Mouse (Mus musculus): ENCODE results near the gene Neurl4.

Gene Neurl4

GRCm38 (mm10) chr11:69881787-69882670, 18.8 kb upstream of the Neurl4 start:
- DNase-seq (ENCODE audit: low spot score): no peak

- no peak for DNase-seq (ENCODE audit: low spot score)
These were observed 17.8 kb upstream of the Neurl4 start for GRCm38 (mm10) chr11:69883066-69883465.

GRCm38 (mm10) chr11:69883527-69884151, 17.2 kb upstream of the Neurl4 start:
- DNase-seq (ENCODE audit: low spot score): no peak

GRCm38 (mm10) chr11:69884240-69884639, 16.6 kb upstream of the Neurl4 start:
- DNase-seq (ENCODE audit: low spot score): no peak

GRCm38 (mm10) chr11:69884663-69885062, 16.2 kb upstream of the Neurl4 start:
- no peak for DNase-seq (ENCODE audit: low spot score)

DNA sequence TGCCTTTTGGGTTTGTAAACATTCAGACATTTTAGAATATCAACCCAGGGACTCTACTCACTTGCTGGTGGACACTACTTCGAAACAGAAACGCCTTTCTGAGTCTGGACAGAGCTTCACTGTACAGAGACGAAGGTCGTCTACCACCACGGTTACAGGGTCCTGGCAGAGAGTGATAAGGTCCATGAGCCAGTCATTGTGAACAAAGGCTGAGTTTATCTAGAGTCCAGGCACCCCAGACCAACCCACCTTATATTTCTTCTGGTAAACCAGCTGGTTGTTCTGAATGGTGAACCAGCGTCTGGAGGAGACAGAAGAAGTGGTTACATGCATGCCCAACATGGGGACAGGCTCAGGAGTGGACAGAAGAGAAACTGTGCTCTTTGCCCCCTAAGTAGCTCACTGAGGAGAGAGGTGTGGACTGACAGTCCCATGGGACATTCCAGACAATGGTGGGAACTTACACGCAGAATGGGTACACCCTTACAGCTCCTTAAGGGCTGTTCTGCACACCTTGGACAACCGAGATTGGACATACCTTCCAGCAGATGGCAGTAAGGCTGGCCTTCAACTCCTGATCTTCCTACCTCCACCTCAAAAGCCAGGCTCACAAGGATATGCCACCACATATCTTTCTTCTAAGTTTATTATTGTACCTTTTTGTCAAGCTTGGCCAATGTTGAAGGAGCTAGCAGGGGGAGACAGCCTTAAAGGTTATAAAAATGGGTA, 13.8 kb upstream of the Neurl4 start:
- DNase-seq (ENCODE audit: low spot score): no peak

DNA sequence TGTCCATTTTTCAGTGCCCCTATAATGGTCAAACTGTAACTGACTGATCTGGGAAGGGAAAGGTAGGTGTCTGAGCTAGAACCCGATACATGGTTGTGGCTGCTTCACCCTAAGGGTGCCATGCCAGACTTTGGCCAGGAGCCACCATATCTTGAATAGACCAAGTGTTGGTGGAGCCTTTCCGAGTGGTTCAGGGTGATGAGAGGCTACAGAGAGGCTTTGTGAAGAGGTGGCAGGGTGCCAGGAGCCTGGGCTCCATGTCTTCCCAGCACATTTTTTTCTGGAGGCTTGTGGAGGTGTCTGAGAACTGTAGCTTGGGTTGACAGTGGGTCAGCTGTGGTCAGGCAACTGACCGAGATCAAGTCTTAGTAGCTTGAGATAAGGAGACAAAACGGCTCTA, 9.4 kb upstream of the Neurl4 start:
- DNase-seq (ENCODE audit: low spot score): no peak

DNA sequence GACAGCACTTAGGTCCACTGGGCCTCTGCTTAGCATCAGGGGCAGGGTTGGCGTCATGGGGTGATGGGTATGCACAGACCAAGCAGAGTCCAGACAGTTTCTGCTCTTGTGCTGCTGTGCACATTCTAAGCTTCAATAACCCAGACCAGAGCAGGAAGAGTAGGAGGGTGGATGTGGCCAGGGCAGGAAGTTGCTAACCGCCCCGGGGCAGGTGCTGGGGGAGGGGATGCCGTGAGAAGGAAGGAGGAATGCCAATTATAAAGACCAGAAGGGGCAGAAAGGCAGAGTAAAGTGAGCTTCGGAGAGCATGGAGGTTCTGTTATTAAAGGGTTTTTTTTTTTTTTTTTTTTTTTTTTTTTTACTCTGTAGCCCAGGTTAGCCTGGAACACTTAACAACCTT, 6.2 kb upstream of the Neurl4 start:
- no peak for DNase-seq (ENCODE audit: low spot score)

DNA sequence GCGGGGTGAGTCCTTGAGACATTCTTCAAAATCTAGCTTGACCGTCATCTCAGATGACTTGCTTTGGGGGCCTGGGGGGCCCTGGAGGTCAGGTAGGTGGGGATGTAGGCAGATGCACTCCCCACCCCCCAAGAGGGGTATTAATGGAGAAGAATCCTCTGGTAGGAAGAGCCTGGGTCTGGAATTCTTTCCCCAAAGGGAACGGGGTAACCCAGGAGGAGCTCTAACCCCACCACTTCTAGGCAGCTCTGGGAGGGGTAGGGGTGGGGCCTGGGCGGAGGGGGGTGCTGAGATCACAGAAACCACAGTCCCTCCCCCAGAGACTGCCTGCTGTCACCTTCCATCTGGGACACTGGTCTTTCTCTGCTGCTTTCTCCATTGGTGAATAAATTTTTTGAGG, 5.6 kb upstream of the Neurl4 start, which contains the start of gene Acap1:
TSS of gene Acap1 (minus strand) at position 249 of the 400 bp plus-strand sequence.
- no peak for DNase-seq (ENCODE audit: low spot score)

DNA sequence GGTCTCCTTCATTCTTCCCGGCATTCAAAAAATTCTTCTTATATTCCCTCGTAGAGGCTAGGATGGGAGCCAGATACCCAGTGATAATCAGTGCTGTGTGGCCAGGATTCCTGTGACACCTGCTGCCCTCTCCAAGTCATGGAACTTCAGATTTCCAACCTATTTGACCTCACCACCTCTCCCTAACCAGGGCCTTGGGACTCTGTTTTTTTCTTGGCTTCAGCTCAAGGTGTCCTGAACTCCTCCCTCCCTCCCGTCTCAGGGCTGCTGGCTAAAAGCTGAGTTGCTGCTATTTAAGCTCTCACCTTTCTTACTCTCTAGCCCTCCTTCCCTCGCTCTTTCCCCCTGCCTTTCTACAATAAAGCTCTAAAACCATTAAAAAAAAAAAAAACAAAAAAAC, 1.0 kb upstream of the Neurl4 start:
- no peak for DNase-seq (ENCODE audit: low spot score)

GRCm38 (mm10) chr11:69901406-69901846, 554 bp downstream of the Neurl4 start:
- peak; percentile 82 for DNase-seq (ENCODE audit: low spot score)

DNA sequence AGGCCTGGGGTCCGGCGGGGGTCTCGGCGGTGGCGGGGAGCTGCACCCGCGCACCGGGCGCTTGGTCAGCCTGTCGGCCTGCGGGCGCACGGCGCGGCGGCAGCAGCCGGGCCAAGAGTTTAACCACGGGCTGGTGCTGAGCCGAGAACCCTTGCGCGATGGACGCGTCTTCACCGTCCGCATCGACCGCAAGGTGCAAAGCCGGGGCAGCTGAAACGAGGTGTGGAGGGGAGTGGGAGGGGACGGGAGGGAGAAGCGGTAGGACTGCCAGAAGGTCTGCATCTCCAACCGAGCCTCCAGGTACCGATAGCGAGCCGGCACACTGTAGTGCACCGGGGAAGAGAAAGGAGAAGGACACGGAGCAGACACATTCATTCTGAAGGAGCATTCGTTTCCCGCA, 1.1 kb downstream of the Neurl4 start:
- no peak for DNase-seq (ENCODE audit: low spot score)

DNA sequence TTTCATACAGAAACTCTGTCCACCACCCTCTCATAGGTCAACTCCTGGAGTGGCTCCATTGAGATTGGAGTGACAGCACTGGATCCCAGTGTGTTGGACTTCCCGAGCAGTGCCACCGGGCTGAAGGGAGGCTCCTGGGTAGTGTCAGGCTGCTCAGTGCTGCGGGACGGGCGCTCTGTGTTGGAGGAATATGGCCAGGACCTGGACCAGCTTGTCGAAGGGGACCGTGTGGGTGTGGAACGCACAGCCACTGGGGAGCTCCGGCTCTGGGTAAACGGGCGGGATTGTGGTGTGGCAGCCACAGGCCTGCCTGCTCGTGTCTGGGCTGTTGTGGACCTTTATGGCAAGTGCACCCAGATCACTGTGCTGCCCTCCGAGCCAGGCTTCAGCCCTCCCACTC, 2.1 kb downstream of the Neurl4 start:
- no peak for DNase-seq (ENCODE audit: low spot score)

GRCm38 (mm10) chr11:69904311-69904710, 3.4 kb downstream of the Neurl4 start:
- DNase-seq (ENCODE audit: low spot score): no peak

GRCm38 (mm10) chr11:69908645-69909044, 7.8 kb downstream of the Neurl4 start:
- no peak for DNase-seq (ENCODE audit: low spot score)

GRCm38 (mm10) chr11:69909174-69909573, 8.3 kb downstream of the Neurl4 start:
- no peak for DNase-seq (ENCODE audit: low spot score)

- no peak for DNase-seq (ENCODE audit: low spot score)
These were observed 9.3 kb downstream of the Neurl4 start for GRCm38 (mm10) chr11:69910177-69910576.

DNA sequence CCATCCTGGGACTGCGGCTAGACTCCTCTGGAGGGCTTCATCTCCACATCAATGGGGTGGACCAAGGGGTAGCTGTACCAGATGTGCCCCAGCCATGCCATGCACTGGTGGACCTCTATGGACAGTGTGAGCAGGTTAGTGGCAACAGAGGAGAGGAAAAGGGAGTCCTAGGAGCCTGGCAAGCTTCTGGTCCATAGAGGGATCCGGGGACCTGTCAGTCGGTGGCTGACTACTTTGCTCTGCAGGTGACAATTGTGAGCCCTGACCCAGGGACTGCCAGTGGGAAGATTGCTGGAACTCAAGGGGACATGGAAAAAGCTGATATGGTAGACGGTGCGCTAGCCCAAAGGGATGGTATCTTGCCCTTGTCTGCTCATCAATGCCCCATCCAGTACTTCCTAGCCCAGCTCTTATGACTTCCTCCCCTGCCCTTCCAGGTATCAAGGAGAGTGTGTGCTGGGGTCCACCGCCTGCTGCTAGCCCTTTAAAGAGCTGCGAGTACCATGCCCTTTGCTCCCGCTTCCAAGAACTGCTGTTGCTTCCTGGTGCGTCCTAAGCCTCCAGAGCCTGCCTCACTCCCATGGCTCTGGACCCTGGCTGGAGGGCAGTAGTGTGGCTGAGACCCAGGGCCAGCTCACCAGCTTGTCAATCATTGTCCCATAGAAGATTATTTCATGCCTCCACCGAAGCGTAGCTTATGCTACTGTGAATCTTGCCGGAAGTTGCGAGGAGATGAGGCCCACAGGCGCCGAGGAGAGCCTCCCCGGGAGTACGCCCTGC, 10.1 kb downstream of the Neurl4 start:
- no peak for DNase-seq (ENCODE audit: low spot score)

DNA sequence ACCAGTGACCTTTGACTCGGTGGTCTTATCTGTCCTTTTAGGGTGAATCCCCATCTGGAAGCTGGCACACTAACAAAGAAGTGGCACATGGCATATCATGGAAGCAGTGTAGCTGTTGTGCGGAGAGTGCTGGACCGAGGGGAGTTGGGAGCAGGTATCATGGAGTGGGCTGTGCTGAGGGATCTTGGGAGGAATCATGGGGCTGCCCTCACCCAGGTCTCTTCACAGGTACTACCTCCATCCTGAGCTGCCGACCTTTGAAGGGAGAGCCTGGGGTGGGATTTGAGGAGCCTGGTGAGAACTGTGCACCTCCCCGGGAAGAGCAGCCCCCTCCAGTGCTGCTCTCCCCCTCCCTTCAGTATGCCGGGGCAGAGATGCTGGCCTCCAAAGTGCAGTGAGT, 10.8 kb downstream of the Neurl4 start:
- DNase-seq (ENCODE audit: low spot score): no peak

DNA sequence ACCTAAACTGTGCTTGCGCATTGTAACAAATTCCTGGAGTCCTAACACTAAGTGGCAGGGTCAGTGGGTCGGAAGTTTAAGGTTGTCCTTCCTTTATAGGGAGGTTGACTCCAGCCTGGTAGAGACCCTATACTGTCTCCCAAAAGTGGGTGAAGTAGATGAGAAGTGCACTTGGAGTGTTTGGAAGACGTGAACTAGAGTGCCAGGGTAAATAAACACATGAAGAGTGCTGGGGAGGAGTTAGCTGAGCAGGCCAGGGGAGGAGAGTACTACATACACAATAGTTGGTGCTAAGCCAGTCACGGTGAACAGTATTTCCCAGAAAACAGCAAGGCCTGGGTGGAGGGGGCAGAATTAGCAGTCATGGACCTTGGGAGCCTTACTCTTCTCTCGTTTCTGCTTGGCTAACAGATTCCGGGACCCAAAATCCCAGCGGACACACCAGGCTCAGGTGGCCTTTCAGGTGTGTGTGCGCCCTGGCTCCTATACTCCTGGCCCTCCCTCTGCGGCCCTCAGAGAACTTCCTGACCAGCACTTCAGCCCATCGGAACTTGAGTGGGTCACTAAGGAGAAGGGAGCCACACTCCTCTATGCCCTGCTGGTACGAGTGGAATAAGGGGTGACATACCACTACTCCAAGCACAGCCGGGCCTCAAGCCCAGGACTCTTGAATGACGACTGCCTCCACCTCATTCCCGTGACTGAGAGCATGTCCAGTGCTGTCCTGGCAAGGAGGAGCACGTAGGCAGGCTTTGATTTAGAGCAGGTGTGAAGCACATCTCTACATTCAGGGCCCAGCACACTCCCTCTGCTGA, 12.1 kb downstream of the Neurl4 start:
- DNase-seq (ENCODE audit: low spot score): no peak

Data from ovary, postnatal 14 days (tissue).